Mouse (Mus musculus) testis, postnatal 10 days (tissue): ENCODE results near the gene Cbx4.
A peak's percentile ranks its signal among the peaks of the same experiment; 100 is the strongest.

ENCODE experiments used
- DNase-seq: peaks from one replicate; pipeline ENCODE4 v3.0.0; 2021; ENCODE audit warnings: low spot score

The Cbx4 gene

GRCm38 (mm10) chr11:119084446-119085278 is 1.4 kb downstream of the Cbx4 start:
- peak; percentile 67 for DNase-seq

DNA sequence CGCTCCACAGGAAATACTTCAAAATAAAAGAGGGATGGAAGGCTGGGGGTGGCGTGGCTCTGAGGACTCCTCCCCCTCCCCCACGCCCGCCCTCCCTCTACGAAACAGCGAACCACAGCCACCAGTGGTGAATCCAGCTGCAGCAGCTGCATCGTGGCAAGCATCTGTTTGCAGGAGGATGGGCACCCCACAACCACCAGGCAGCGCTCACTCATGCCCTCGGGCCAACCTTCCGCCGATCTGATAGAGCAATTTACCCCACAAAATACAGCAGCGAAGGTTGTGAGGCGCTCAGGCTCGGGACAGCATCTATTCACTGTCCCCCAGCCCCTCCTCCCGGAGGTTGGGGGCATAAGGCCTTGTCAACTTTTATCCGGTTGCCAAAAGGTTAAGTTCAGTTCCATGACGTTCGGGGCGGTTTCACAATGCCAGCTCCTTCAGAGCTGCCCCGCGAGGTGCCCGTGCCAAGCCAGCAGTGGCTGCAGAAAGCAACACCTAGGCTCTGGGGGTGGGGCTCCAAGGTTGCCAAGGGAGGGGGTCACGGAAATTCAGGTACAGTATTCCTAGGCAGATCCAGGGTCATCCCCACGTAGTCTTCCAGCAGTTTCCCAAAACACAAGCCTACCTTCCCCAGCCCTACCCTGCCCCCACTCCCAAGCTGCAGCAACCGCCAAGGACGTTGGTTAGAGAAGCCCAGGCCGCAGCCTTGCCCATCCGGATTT is 2.1 kb downstream of the Cbx4 start:
- DNase-seq: peak; percentile 73

- DNase-seq: no peak
Observed at GRCm38 (mm10) chr11:119082638-119083599, 3.1 kb downstream of the Cbx4 start.

DNA sequence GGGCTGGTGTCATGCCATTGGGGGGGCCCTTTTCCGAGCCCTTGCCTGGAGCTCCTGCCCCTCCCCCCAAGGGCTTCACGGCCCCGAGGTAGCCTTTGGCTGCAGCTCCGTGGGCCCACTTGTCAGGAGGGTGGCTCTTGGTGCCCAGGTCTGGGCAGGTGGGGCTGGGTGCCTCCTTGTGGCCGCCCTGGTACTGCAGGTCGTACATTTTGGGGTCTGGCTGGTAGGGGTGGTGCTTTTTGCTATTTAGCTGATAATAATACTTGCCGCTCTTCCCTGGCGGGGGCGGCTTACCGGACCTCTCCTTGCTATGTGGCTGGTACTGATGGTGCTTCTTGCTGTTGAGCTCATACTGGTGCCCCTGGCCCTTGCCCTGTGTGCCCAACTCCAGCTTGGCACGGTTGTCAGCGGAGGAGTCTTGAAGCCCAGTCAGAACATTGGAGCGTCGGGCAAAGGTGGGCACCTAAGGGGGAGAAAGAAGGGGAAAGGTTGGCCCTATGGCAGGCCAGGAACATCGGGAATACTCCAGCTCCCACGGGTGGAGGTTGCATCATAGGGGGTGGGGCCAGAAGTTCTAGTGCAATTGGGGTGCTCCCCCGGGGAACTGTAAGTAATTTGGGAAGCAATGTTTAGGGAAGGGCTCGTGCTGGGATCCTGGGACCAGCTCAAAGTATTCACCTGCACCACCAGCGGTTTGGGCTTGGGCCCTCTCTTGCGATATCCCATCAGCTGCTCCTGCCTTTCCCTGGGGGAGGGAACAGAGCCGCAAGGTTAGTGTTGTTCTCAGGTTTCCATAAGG is 4.0 kb downstream of the Cbx4 start:
- DNase-seq: peak; percentile 82

- no peak for DNase-seq
Observed at GRCm38 (mm10) chr11:119081148-119081838, 4.7 kb downstream of the Cbx4 start.

DNA sequence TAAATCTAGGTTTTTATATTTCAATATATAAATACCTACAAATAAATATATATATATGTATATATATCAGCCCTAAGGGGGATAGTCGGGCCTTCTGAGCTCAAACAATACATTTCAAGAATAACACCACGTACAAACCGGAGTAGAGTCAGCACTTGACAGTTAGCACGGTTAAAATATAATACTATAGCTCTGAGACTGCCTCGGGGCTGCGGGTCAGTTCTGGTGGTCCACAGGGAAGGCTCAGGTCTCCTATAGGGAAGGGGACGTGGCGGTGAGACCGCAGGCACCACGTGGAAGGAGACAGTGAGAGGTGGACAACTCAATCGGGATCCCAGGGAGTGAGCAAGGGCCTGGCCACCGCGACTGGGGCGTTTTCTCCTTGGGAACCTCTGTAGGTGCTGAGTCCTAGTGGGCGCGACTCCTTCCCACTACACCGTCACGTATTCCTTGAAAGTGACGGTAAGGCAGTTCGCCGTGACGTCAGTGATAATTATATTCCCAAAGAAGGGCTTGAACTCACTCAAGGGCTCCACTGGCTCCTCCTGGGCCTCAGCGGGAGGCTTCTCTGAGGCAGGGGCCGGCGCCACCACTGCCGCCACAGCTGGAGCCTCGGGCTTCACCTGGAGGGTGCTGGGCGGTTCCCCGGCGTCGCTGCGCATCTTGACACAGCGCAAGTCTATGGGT is 5.4 kb downstream of the Cbx4 start:
- DNase-seq: no peak

DNA sequence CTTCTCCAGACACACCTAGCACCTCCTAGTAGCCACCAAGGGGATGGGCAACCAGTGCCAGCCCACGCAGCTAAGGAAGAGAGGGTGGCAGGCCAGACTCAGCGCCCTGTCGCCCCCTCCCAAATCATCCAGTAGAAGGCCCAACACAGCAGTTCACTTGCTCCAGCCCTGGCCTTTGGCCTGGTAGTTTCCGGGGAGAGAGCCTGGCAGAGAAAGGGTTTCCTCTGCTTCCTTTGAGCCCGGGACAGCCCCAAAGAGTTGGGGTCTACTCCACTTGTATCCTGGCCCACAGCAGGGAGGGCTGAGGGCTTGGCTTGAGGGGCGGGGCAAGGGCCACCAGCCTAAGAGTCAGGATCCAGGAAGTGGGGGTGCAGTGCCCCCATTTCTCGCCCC is 6.6 kb downstream of the Cbx4 start:
- DNase-seq: no peak

GRCm38 (mm10) chr11:119078691-119079444 is 7.2 kb downstream of the Cbx4 start:
- DNase-seq: peak; percentile 80

- DNase-seq: no peak
Observed at GRCm38 (mm10) chr11:119077755-119078154, 8.3 kb downstream of the Cbx4 start.

DNA sequence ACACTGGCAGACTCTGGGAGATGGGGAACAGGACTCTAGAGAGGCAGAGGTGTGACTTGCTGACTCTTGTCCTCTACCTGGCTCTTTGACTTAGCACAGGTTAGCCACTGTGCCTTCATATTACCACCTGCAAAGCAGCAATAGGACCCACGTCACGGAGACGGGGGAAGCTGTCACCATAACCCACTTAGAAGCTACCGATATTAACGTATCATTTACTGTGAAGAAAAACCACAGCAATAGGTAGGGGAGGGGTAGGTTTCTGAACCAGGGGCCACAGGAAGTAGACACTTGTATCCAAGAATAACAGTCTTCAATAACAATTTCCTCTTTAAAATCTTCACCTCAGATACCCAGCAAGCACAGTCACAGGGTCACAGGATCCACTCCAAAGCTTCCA is 10.2 kb downstream of the Cbx4 start:
- DNase-seq: no peak

GRCm38 (mm10) chr11:119073876-119074433 is 12.1 kb downstream of the Cbx4 start:
- DNase-seq: no peak

- no peak for DNase-seq
Observed at GRCm38 (mm10) chr11:119072986-119073385, 13.0 kb downstream of the Cbx4 start.

- no peak for DNase-seq
Observed at GRCm38 (mm10) chr11:119072239-119072638, 13.8 kb downstream of the Cbx4 start.

GRCm38 (mm10) chr11:119066841-119067240 is 19.2 kb downstream of the Cbx4 start:
- no peak for DNase-seq

GRCm38 (mm10) chr11:119059256-119059655 is 26.8 kb downstream of the Cbx4 start:
- no peak for DNase-seq

DNA sequence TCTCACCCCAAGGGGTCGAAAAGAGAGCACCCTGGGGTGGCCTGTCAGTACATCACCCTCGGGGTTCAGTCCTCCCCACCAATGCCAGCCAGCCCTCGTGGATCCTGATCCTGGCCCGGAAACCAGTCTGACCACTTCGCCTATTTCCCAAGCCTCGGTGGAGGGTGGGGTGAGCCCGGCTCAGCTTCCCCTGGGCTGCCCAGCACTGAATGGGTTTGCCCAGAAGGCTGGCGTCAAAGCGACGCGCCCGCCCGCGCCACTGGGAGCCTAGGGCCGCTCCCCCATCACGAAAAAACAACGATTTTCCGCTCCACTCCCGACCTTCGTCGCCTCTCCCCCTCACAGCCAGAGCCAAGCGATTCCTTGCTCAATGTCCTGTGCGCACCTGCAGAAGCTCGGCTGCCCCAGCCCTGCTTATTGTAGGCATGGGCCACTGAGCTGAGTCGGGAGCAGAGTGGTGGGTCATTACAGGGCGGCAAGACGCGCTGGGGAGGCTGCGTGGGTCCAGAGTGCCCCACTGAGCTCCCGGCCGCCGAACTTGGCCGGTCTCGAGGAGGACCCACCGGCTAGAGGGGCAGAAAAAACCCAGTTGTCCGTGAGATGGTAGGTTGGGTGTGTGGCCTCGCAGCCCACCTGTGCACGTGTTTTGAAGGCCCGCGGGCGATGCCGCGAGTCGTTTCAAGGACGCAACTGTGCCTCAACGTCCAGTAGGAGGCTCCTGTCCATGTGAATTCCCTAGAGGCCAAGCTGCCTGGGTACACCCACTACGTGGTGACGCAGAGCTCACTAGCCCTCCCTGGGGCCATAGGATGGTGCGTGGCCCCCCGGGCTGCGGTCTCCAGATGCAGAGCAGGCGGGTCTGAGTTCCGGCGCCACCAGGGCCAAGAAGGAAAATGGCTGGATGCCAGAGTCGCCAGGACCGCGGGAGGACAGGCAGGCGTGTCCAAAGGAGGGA is 27.7 kb downstream of the Cbx4 start:
- DNase-seq: peak; percentile 64

DNA sequence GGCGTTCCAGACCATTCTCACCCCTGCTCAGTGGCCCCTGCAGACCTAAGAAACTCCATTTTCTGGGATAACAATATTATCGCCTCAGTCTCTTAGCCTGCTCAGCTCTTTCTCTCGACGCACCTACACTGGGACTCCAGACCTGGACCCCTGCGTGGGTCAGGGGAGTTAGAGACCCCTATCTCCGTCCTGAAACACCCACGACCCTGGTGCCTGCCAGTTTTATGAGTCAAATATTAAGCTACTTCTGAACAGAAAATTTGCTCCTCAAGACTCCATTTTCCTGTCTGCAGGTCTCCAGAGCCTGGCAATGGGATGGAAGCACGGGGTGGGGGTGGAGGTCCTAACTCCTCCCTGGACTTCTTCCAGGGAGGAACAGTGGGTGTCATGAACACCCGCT is 28.7 kb downstream of the Cbx4 start:
- no peak for DNase-seq
